Mouse (Mus musculus) ES-E14 (cell line): ENCODE results near the gene Rpl6. TPM values are rescaled to one million over a fixed set of nuclear protein-coding genes. Genes with fewer than 3 reads are reported as not detected.

Experiments
- DNase-seq: peaks from one replicate; pipeline ENCODE4 v3.0.0-alpha.2; 2013; ENCODE audit warnings: low read depth, low spot score
- H3K27ac ChIP-seq: 2 replicates; pipeline ENCODE4 v1.5.1; 2012; ENCODE audit warnings: low read depth, mild to moderate bottlenecking, low read length, moderate library complexity, mixed read lengths; ENCODE audit not compliant: poor library complexity, insufficient read depth, severe bottlenecking
- H3K36me3 ChIP-seq: 2 replicates; pipeline ENCODE4 v1.6.1; 2012; ENCODE audit warnings: mild to moderate bottlenecking, low read length, moderate library complexity, mixed read lengths; ENCODE audit not compliant: control insufficient read depth, poor library complexity, insufficient read depth, severe bottlenecking
- H3K4me1 ChIP-seq, 2 experiments: fragments of 150-350 bp in 1 of 2; sonication (generic) in 1 of 2; 2 replicates each; pipeline ENCODE4 v1.6.1; 2012; ENCODE audit warnings: low read length in 2 of 2, mild to moderate bottlenecking in 1 of 2, mixed read lengths in 1 of 2; ENCODE audit not compliant: control insufficient read depth in 2 of 2, insufficient read depth in 2 of 2, poor library complexity in 1 of 2
- H3K4me3 ChIP-seq, 2 experiments: fragments of 150-350 bp in 1 of 2; sonication (generic) in 1 of 2; 2 replicates each; pipeline ENCODE4 v1.5.1; 2012; ENCODE audit warnings: low read length in 2 of 2, low read depth in 1 of 2, mild to moderate bottlenecking in 1 of 2, mixed read lengths in 1 of 2; ENCODE audit not compliant: insufficient read depth in 1 of 2, poor library complexity in 1 of 2, severe bottlenecking in 1 of 2
- H3K9ac ChIP-seq: 2 replicates; pipeline ENCODE4 v1.6.1; 2012; ENCODE audit warnings: low read depth, mild to moderate bottlenecking, low read length, mixed read lengths; ENCODE audit not compliant: poor library complexity, insufficient read depth, severe bottlenecking
- H3K9me3 ChIP-seq: fragments of 150-350 bp; sonication (generic); 2 replicates; pipeline ENCODE4 v1.6.1; 2012; ENCODE audit warnings: low read depth, mild to moderate bottlenecking, low read length; ENCODE audit not compliant: control insufficient read depth, insufficient read depth
- CHD2 ChIP-seq: IDR thresholded peaks from 2 replicates; pipeline ENCODE4 v1.6.1; 2014; ENCODE audit warnings: mild to moderate bottlenecking, low read depth, low read length, inconsistent platforms
- HCFC1 ChIP-seq: IDR thresholded peaks from 2 replicates; pipeline ENCODE4 v1.6.1; 2012; ENCODE audit warnings: low read length, inconsistent platforms, borderline replicate concordance; ENCODE audit not compliant: insufficient read depth
- MAFK ChIP-seq: IDR thresholded peaks from 2 replicates; pipeline ENCODE4 v1.6.1; 2014; ENCODE audit warnings: mild to moderate bottlenecking, low read depth, low read length, inconsistent platforms; ENCODE audit not compliant: insufficient read depth
- ZC3H11A ChIP-seq: IDR thresholded peaks from 2 replicates; pipeline ENCODE4 v1.6.1; 2012; ENCODE audit warnings: low read depth, mild to moderate bottlenecking, inconsistent platforms, low read length, borderline replicate concordance
- ZNF384 ChIP-seq: IDR thresholded peaks from 2 replicates; pipeline ENCODE4 v1.6.1; 2012; ENCODE audit warnings: low read depth, low read length, inconsistent platforms
- in situ Hi-C, 2 experiments: fragments of 600-800 bp; cut with MboI; formaldehyde crosslinking; loops; one replicate each; pipeline ENCODE4 v1.15.1; 2025; ENCODE audit warnings: low sequenced_read_pairs in 2 of 2, inconsistent platforms in 1 of 2; ENCODE audit not compliant: unreplicated experiment in 2 of 2
- total RNA-seq: library from RNA; depleted of rRNA; stranded (reverse); fragments of 300-350 nt; gene quantifications from 2 replicates; pipeline ENCODE4 v1.2.3, GENCODE M21; 2012

Rpl6 gene
- total RNA-seq, 1 experiment, result 2,169 TPM

- in situ Hi-C loops, result no loop called here
- 0 out of 4 replicates have a peak, but pooled peaks cover 0 to 2% of the 10 kb centered on the region in 2 experiments for H3K4me1 ChIP-seq
- peak overlapping the region; percentile 97; the same call in 1 of the 2 replicates for H3K9ac ChIP-seq
- peaks cover 60% of the 10 kb centered on the region for H3K36me3 ChIP-seq
- peak overlapping the region in 1 of 2 experiments; percentile 85; a peak in 2 of 4 replicates for H3K4me3 ChIP-seq
- TF ChIP-seq ZC3H11A (no peak), MAFK (no peak), ZNF384 (no peak), HCFC1 (no peak), CHD2 (no peak)
- DNase-seq, result no peak
- H3K9me3 ChIP-seq, result no peaks in the 10 kb centered on the region
- H3K27ac ChIP-seq, result no peak overlapping the region
These were observed 2.7 kb downstream of the Rpl6 start for GRCm38 (mm10) chr5:121206984-121207383.

- DNase-seq, result no peak
- Histone ChIP-seq H3K4me3 (no peak overlapping the region), H3K4me1 (0 out of 4 replicates have a peak, but pooled peaks cover 0 to 2% of the 10 kb centered on the region in 2 experiments), H3K27ac (no peak overlapping the region), H3K36me3 (peaks cover 59% of the 10 kb centered on the region), H3K9me3 (no peaks in the 10 kb centered on the region), H3K9ac (no peak overlapping the region)
- TF ChIP-seq MAFK (no peak), CHD2 (0 out of 2 replicates have a peak, but pooled peaks have one; percentile 21)
- in situ Hi-C loops, result loop anchor here in 1 of 2 experiments (10.0 kb wide), 1 partner anchor 175 kb away; the partner anchor contains the start of gene Trafd1
These were observed 5.7 kb downstream of the Rpl6 start for GRCm38 (mm10) chr5:121209755-121210600.

GRCm38 (mm10) chr5:121210601-121210924 lies 6.3 kb downstream of the Rpl6 start:
- H3K4me3 ChIP-seq, result no peak overlapping the region
- no peak overlapping the region for H3K9ac ChIP-seq
- in situ Hi-C loops, result loop anchor here in 1 of 2 experiments (10.0 kb wide), 1 partner anchor 174 kb away; the partner anchor contains the start of gene Trafd1
- DNase-seq, result no peak
- H3K9me3 ChIP-seq, result no peaks in the 10 kb centered on the region
- H3K4me1 ChIP-seq, result 0 out of 4 replicates have a peak, but pooled peaks cover 0 to 2% of the 10 kb centered on the region in 2 experiments
- peaks cover 55% of the 10 kb centered on the region for H3K36me3 ChIP-seq
- TF ChIP-seq ZC3H11A (no peak), CHD2 (no peak), HCFC1 (no peak), MAFK (no peak), ZNF384 (no peak)
- no peak overlapping the region for H3K27ac ChIP-seq

GRCm38 (mm10) chr5:121212108-121212507 lies 7.8 kb downstream of the Rpl6 start:
- in situ Hi-C loops, result loop anchor here in 1 of 2 experiments (10.0 kb wide), 1 partner anchor 173 kb away; the partner anchor contains the start of gene Trafd1

More at GRCm38 (mm10) chr5:121212108-121212507, 7.8 kb downstream of the Rpl6 start:
- TF ChIP-seq MAFK, result no peak
- TF ChIP-seq ZNF384, result no peak
- no peak for TF ChIP-seq CHD2
- no peak for TF ChIP-seq HCFC1
- no peak for TF ChIP-seq ZC3H11A
- Histone ChIP-seq H3K9ac (no peak overlapping the region), H3K27ac (no peak overlapping the region), H3K4me3 (no peak overlapping the region), H3K36me3 (peaks cover 40% of the 10 kb centered on the region), H3K9me3 (no peaks in the 10 kb centered on the region), H3K4me1 (0 out of 4 replicates have a peak, but pooled peaks cover 0 to 2% of the 10 kb centered on the region in 2 experiments)
- no peak for DNase-seq
